Mouse (Mus musculus): ENCODE data around the gene Hist1h2bc.

DNA sequence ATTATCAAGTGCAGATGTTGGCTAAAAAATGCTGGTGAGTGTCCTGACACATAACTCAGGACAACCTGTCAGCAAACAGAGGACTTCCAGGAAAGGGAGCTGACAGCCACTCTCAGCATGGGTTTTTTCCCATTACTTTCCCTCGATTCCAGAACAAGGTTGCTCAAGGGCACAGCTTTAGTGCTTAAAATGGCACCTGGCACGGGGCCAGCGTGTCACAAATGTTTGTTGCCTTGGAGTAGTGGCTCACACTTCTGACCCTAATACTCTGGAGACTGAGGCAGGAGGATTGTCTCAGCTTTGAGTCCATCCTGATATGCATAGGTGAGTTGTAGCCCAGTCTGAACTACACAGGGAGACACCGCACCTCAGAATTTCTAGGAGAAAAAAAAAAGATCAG, 24.7 kb downstream of the Hist1h2bc start:
- TF ChIP-seq CTCF (IDR thresholded peaks at IDR 0.05; ENCODE audit: control insufficient read depth, insufficient read depth, insufficient read length) = no peak
- no peak for TF ChIP-seq MAX (IDR thresholded peaks at IDR 0.05)
- TF ChIP-seq MYOD1 (IDR thresholded peaks at IDR 0.05; ENCODE audit: control insufficient read depth, insufficient read length, low read depth) = no peak
